Mouse (Mus musculus) megakaryocyte, embryonic 14.5 days (primary cell): ENCODE measurements at regions not wholly inside any gene's neighbourhood (a gene's known extent, or its start where the extent isn't known, plus 50 kb on each side); places are given as distances from the start of the nearest gene placed in this dataset.

Experiments used
- H3K27me3 ChIP-seq: replicated peaks from 2 replicates; pipeline ENCODE3; 2012; ENCODE audit warnings: inconsistent platforms
- H3K36me3 ChIP-seq: replicated peaks from 2 replicates; pipeline ENCODE3; 2012; ENCODE audit warnings: low read length, inconsistent platforms, mixed read lengths
- H3K4me1 ChIP-seq: 2 replicates; pipeline ENCODE4 v1.6.1; 2012; ENCODE audit warnings: inconsistent platforms
- H3K4me3 ChIP-seq: replicated peaks from 2 replicates; pipeline ENCODE3; 2012; ENCODE audit warnings: moderate library complexity, mild to moderate bottlenecking, inconsistent platforms
- H3K9me3 ChIP-seq: 2 replicates; pipeline ENCODE4 v1.6.1; 2012; ENCODE audit warnings: inconsistent platforms
- FLI1 ChIP-seq: IDR thresholded peaks from 2 replicates; pipeline ENCODE4 v1.6.1; 2012; ENCODE audit warnings: low read length, inconsistent platforms, mixed read lengths
- GATA1 ChIP-seq: IDR thresholded peaks from 3 replicates; pipeline ENCODE4 v1.6.1; 2012; ENCODE audit warnings: mixed read lengths, low read length, inconsistent platforms, borderline replicate concordance

DNA sequence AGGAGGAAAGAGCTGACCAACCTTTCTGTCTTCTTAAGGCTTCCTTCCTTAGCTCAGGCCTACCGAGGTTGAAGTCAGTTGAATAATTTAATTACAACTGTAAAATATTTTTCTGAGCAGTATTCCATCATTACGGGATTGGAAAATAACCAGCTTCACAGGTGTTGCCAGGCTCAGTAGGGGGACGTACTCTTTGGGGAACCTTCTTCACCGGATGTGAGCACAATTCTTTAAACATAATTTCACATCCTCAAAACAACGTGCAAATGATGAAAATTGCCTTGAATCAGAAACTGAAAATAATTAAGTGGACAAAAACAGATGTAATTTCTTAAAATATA lies 515.9 kb downstream of the Tns3 start:
- no peak for TF ChIP-seq FLI1
- TF ChIP-seq GATA1: no peak
- H3K36me3 ChIP-seq: no peaks in the 10 kb centered on the region

DNA sequence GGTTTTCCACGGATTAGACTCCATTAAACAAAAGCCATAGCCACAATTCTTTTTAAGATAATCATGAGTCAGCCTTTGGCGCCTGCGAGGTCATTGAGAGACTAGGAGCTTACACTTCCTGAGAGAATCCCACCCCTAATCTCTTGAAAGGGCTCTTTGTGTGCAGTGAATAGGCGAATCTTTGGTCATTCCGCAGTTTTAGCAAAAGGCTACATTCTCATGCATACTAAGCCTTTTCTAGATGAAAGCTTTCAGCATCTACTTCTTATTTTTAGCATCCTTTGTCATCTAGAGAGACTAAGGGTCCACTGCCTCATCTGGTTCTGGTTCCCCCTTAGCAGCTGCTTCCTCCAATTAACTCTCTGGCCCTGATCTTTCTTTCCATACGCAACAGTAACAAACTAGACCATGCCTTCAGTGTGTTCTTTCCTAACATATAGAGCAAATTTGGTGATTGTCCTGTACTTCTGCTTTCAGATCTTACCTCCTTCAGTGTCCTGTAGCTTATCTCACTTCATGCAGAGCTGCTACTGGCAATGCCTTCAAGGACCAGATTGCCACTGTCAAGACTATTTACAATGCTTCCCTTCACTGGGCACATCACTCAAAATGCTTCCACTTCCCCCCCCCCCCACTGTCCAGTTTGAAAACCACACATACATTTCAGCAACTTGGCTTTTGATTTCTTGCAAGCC lies 516.4 kb downstream of the Tns3 start:
- TF ChIP-seq FLI1 (no peak), GATA1 (no peak)
- no peaks in the 10 kb centered on the region for H3K27me3 ChIP-seq
- H3K4me1 ChIP-seq: no peaks in the 10 kb centered on the region
- H3K36me3 ChIP-seq: no peaks in the 10 kb centered on the region
- no peaks in the 10 kb centered on the region for H3K9me3 ChIP-seq
- no peak overlapping the region for H3K4me3 ChIP-seq

More for the DNA sequence above, 515.9 kb downstream of the Tns3 start:
- no peaks in the 10 kb centered on the region for H3K27me3 ChIP-seq
- H3K4me1 ChIP-seq: no peaks in the 10 kb centered on the region
- H3K9me3 ChIP-seq: no peaks in the 10 kb centered on the region
- H3K4me3 ChIP-seq: no peak overlapping the region

DNA sequence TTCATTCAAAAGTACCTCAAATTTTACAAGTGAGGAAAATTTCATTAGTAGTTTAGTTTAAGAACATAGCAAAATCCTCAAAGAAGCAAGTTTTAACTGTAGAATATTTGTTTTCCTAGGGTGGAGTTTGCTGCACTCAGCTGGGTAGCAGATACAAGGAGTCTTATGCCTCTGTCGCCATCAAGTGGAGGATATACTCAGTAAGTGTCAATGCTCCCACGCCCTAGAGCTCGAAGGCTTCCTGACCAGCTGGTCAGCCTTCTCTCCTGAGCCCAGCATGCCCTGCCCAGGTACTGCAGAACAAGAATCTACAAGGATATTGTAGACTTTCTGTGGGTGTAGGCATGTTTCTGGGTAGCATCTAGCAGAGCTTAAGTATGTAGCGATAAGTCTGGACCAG lies 527.0 kb downstream of the Tns3 start:
- Histone ChIP-seq H3K4me1 (no peaks in the 10 kb centered on the region), H3K36me3 (no peaks in the 10 kb centered on the region), H3K27me3 (no peaks in the 10 kb centered on the region), H3K4me3 (no peak overlapping the region), H3K9me3 (no peaks in the 10 kb centered on the region)
- TF ChIP-seq GATA1 (no peak), FLI1 (no peak)

DNA sequence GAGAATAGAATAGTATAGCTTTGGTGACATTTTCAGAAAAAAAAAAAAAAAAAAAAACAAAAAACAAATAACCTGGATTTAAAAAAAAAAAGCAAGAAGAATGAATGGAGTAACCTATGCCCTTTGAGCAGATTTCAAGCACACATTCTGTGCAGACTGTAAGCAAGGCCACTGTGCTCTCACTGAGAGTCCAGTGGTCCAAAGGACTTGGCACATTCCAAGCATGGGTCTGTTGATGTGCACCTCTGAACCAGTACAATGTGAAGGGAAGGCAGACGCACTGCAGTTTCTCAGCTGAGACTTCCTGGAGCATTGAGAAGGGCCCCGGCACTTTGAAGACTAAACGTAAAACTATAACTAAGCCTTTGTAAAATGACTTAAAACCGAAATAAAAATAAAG lies 527.7 kb downstream of the Tns3 start:
- Histone ChIP-seq H3K4me1 (no peaks in the 10 kb centered on the region), H3K9me3 (no peaks in the 10 kb centered on the region), H3K36me3 (no peaks in the 10 kb centered on the region), H3K4me3 (no peak overlapping the region), H3K27me3 (no peaks in the 10 kb centered on the region)
- TF ChIP-seq GATA1 (no peak), FLI1 (no peak)

DNA sequence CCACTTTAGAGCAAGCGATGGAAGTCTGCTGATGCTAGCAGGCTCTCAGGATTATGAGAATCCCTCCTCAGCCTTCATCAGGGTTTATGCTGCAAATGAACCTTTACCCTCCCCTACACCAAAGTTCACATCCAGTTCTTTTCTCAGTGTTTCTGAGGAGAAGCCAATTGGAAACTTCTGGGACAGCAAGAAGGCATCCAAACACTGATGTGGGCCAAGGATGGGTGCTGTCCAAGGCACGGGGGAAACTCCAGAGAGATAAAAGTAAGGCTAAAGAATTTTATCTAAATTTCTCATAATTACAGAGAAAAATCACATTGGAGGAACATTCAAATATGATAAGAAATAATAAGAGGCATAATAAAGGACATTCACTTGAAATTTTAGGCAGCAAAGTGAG lies 555.0 kb downstream of the Tns3 start:
- Histone ChIP-seq H3K4me3 (no peak overlapping the region), H3K36me3 (no peaks in the 10 kb centered on the region), H3K4me1 (no peaks in the 10 kb centered on the region), H3K9me3 (no peaks in the 10 kb centered on the region), H3K27me3 (no peaks in the 10 kb centered on the region)
- TF ChIP-seq GATA1 (no peak), FLI1 (no peak)

DNA sequence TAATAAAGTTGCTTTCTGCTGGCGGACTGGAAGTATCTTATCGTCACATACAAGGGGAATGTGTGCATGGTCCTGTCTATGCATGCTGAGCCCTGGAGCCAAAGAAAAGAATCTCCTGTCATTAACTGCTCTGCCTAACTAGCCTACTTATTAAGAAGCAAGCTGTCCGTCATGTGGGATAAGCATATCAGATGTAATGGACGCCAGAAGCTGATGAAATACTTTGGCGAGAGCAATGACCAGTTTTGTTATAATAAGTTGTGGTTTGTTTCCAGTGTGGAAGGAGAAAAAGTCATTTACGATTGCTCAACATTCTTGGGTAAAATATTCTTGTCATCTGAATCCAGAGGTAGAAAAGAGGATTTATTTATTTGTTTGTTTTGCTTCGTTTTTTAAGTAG lies 563.2 kb downstream of the Tns3 start:
- no peaks in the 10 kb centered on the region for H3K27me3 ChIP-seq
- H3K4me1 ChIP-seq: no peaks in the 10 kb centered on the region
- 0 out of 2 replicates have a peak, but pooled peaks cover 6% of the 10 kb centered on the region for H3K9me3 ChIP-seq
- TF ChIP-seq FLI1 (no peak), GATA1 (no peak)
- no peak overlapping the region for H3K4me3 ChIP-seq
- H3K36me3 ChIP-seq: no peaks in the 10 kb centered on the region

DNA sequence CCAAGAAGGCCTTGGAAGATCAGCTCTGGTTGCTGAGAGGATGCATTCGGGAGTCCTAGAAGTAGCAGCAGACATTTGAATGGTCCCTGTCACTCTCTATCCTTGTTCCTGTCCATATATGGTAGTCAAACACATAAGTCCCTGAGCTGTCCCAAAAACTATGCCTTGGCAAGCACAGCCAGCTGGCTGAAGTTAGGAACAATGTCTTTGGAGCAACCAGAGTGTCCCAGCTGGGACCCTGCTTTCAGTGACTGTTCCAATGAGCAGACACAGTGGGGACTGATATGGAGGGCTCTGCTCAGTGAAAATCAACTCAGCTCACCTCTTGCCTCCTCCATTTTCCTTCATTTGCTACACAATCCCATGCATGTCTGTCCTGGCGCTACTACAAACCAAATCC lies 580.0 kb downstream of the Tns3 start:
- Histone ChIP-seq H3K27me3 (no peaks in the 10 kb centered on the region), H3K9me3 (peaks cover 10% of the 10 kb centered on the region), H3K36me3 (no peaks in the 10 kb centered on the region), H3K4me1 (no peaks in the 10 kb centered on the region), H3K4me3 (no peak overlapping the region)
- TF ChIP-seq GATA1 (no peak), FLI1 (no peak)

DNA sequence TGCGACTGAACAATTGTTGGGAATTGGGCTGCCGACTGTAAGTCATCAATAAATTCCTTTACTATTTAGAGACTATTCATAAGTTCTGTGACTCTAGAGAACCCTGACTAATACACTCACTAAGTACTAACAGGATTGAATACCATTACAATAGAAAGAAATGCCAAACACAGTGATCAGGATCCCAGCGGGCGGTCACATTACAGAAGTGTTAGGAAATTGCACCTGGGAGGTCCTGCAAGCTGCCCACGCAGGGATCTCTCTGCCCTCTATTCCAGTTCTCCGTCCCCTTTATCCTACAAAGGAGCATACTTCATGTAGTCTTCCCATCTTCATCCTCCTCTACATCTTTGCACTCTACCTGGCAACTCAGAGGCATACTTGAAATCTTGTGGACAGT lies 581.5 kb downstream of the Tns3 start:
- H3K4me3 ChIP-seq: no peak overlapping the region
- peaks cover 7% of the 10 kb centered on the region for H3K9me3 ChIP-seq
- no peaks in the 10 kb centered on the region for H3K4me1 ChIP-seq
- TF ChIP-seq GATA1 (no peak), FLI1 (no peak)
- H3K36me3 ChIP-seq: no peaks in the 10 kb centered on the region
- H3K27me3 ChIP-seq: no peaks in the 10 kb centered on the region

DNA sequence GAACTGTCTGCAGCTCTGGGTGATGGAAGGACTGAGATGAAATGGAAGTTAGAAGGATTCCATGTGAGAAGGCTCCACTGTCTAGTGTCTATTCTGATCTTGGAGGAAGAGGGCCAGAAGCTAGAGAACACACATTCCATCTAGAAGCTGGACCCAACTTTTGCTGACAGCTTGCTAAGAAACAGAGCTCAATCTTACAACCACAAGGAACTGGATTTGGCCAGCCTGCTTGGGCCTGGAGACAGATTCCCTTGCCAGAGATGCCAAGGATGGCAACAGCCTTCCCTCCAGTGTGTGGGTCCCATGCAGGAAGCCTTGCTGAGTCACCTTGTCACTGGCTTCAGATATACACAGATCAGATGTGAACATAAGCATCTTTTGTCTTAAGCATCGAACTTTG lies 591.0 kb downstream of the Tns3 start:
- Histone ChIP-seq H3K9me3 (no peaks in the 10 kb centered on the region), H3K27me3 (no peaks in the 10 kb centered on the region), H3K36me3 (no peaks in the 10 kb centered on the region), H3K4me1 (no peaks in the 10 kb centered on the region), H3K4me3 (no peak overlapping the region)
- TF ChIP-seq GATA1 (no peak), FLI1 (no peak)

DNA sequence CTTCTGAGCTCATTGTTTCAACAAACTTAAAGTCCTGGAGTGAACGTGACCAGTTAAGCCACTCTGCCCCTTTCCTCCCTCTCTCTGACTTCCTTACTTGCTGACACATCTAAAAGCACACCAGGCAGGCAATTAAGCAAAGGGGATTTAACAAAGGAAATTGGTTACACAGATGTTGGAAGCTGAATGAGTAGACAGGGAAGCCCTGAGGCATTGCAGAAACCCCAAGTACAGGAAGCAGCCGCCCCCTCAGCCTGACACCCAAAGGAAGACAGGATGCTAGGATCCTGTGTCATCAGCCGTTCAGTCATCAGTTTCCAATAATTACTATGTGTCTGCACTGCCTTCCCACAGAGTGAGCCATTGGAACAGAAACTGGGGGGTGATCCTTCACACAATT lies 595.5 kb downstream of the Tns3 start:
- TF ChIP-seq FLI1 (no peak), GATA1 (no peak)
- H3K9me3 ChIP-seq: no peaks in the 10 kb centered on the region; the same call in 1 of the 2 replicates

DNA sequence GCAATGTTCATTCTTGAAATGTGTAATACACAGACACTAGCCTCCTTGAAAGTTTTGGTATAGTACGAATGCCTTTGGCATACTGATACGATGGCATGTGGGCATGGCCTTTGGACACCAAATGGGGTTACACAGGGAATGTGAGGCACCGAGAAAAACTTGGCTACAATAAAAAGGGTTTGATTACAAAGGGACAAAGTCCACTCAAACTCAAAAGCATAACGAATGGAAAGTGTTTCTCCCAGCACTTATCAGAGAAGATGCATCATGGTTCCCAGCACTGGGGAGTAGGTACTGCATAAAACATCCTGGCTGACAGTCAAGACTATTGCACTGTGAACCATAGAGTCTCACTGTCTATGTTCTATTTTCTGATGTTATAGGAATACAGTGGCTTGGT lies 597.0 kb downstream of the Tns3 start:
- no peaks in the 10 kb centered on the region for H3K4me1 ChIP-seq
- no peaks in the 10 kb centered on the region; the same call in 1 of the 2 replicates for H3K9me3 ChIP-seq
- no peaks in the 10 kb centered on the region for H3K27me3 ChIP-seq
- H3K4me3 ChIP-seq: no peak overlapping the region
- TF ChIP-seq FLI1 (no peak), GATA1 (no peak)
- H3K36me3 ChIP-seq: no peaks in the 10 kb centered on the region

More for the DNA sequence above, 595.5 kb downstream of the Tns3 start:
- Histone ChIP-seq H3K4me1 (no peaks in the 10 kb centered on the region), H3K27me3 (no peaks in the 10 kb centered on the region), H3K4me3 (no peak overlapping the region), H3K36me3 (no peaks in the 10 kb centered on the region)
